Mouse (Mus musculus) thymus, adult 2 months (tissue): ENCODE data around the gene Samd4b. TPM values are rescaled to one million over a fixed set of nuclear protein-coding genes. Genes with fewer than 3 reads are reported as not detected.

Experiments used
- DNase-seq: peaks from one replicate; pipeline ENCODE4 v3.0.0; 2021
- H3K27ac ChIP-seq: fragments of 200-500 bp; 2 replicates; pipeline ENCODE4 v1.5.1; 2012; ENCODE audit warnings: low read length, control low read depth; ENCODE audit not compliant: control insufficient read depth, insufficient read depth
- H3K27me3 ChIP-seq: fragments of 200-500 bp; 2 replicates; pipeline ENCODE4 v1.6.1; 2012; ENCODE audit warnings: mild to moderate bottlenecking, low read length, moderate library complexity, mixed read lengths; ENCODE audit not compliant: control insufficient read depth, insufficient read depth
- H3K36me3 ChIP-seq: fragments of 200-500 bp; 2 replicates; pipeline ENCODE4 v1.6.1; 2012; ENCODE audit warnings: mild to moderate bottlenecking, low read length, moderate library complexity; ENCODE audit not compliant: control insufficient read depth, insufficient read depth
- H3K4me1 ChIP-seq: fragments of 200-500 bp; replicated peaks from 2 replicates; pipeline ENCODE4 v1.6.1; 2012; ENCODE audit warnings: low read length; ENCODE audit not compliant: control insufficient read depth, insufficient read depth
- H3K4me3 ChIP-seq: fragments of 200-500 bp; 2 replicates; pipeline ENCODE4 v1.5.1; 2012; ENCODE audit warnings: mild to moderate bottlenecking, low read length, control low read depth, moderate library complexity; ENCODE audit not compliant: control insufficient read depth, insufficient read depth
- CTCF ChIP-seq: fragments of 200-500 bp; IDR thresholded peaks from 2 replicates; pipeline ENCODE4 v1.5.1; 2012; ENCODE audit warnings: mild to moderate bottlenecking, control low read depth, low read length, moderate library complexity, borderline replicate concordance; ENCODE audit not compliant: control insufficient read depth, poor library complexity, insufficient read depth; ENCODE audit errors: extremely low read depth
- POLR2A ChIP-seq: fragments of 200-500 bp; IDR thresholded peaks from 2 replicates; pipeline ENCODE4 v1.6.1; 2012; ENCODE audit warnings: mild to moderate bottlenecking, low read length, control low read depth, moderate library complexity; ENCODE audit not compliant: control insufficient read depth, poor library complexity, insufficient read depth; ENCODE audit errors: extremely low read depth
- WGBS: fragments of 180-500 bp; shearing (Covaris S2); methylation state at CpG from one replicate; pipeline ENCODE4 v1.1.7; 2018; 5-methylcytosine and 5-hydroxymethylcytosine counted together
- polyA plus RNA-seq: library from polyadenylated mRNA; depleted of rRNA; stranded (reverse); fragments of >200 nt; gene quantifications from 2 replicates; pipeline ENCODE4 v1.2.3, GENCODE M21; 2012

Samd4b gene
- polyA plus RNA-seq, 1 experiment, result 118 TPM

DNA sequence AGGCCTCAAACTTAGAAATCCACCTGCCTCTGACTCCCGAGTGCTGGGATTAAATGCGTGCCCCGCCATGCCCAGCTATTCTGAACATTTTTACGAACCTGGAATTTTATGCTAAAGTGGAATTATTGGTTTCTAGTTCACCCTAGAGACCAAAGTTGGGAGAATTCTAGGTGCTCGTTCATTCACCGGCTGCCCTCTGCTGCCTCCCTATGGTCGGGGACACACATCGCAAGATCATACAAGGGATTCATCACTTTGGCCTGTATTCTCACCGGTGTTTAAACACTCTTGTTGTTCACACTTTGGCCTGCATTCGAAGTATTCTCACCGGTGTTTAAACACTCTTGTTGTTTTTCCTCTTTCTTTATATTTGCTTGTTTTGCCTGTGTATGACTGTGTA lies 3.1 kb upstream of the Samd4b start:
- no peaks in the 10 kb centered on the region for H3K36me3 ChIP-seq
- H3K27ac ChIP-seq, result no peak overlapping the region
- DNase-seq, result peak; percentile 82
- peaks cover 13% of the 10 kb centered on the region for H3K4me1 ChIP-seq
- H3K4me3 ChIP-seq, result no peak overlapping the region
- TF ChIP-seq CTCF (no peak), POLR2A (no peak)
- no peaks in the 10 kb centered on the region for H3K27me3 ChIP-seq
- WGBS, result 5% methylated on average over 11 of the region's 11 CpGs

GRCm38 (mm10) chr7:28598951-28599350 lies 1.0 kb upstream of the Samd4b start:
- no peaks in the 10 kb centered on the region for H3K27me3 ChIP-seq
- TF ChIP-seq CTCF (no peak), POLR2A (no peak)
- H3K4me3 ChIP-seq, result no peak overlapping the region
- H3K4me1 ChIP-seq, result peaks cover 13% of the 10 kb centered on the region
- no peak overlapping the region for H3K27ac ChIP-seq
- DNase-seq, result no peak
- WGBS, result 79% methylated on average over 2 of the region's 2 CpGs
- no peaks in the 10 kb centered on the region for H3K36me3 ChIP-seq

DNA sequence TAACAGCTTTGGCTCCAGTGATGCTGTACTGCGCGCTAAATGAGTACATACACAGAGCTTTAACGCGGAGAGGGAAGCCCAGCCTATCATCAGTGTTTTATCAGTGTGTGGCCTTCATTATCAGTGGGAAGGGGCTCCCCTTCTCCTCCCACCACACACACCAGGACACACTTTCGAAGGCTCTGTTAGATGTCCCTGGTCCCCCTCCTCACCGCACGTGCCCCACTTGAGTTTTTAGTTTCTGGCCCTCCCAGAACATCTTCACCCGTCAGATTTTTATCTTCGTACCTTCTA lies 720 bp downstream of the Samd4b start:
- Histone ChIP-seq H3K27me3 (no peaks in the 10 kb centered on the region), H3K4me1 (peaks cover 13% of the 10 kb centered on the region), H3K36me3 (no peaks in the 10 kb centered on the region), H3K4me3 (peak overlapping the region; percentile 70), H3K27ac (no peak overlapping the region)
- WGBS, result 36% methylated on average over 9 of the region's 9 CpGs
- TF ChIP-seq CTCF (no peak), POLR2A (no peak)
- DNase-seq, result no peak

DNA sequence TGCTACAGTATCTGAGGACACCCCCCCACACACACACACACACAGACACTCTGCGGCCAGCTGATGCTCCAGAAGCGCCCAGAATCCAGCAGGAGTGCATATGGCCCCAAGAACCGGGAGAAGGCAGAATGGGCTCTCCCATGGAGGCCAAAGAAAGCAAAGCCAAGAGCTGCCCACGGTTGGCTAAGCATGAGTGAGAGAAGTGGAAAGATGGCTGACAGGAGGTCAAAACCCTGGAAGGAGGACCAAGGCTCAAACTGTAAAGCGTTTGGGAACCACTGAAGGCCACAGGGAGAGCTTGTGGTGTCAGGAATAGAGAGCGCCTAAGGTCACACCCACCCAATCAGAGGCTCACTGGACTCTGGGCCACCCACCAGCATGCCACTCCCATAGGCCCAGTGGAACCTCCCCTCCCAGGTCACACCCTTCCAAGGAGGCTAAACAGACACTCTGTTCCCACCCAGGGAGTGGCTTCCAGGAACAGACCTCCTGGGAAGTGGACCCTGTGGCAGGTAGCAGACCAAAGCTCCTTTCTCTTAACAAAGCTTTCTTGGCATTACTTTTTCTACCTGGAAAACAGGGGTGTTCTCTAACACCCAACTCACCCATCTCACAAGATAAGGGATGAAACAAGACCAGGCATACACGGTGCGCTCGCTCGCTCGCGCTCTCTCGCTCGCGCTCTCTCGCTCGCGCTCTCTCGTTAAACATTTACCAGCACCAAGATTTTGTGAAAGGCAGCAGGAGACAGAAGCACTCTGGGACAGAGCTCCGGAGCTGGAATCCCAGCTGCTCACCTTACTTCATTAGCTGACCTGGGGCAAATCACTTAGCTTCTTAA lies 1.3 kb downstream of the Samd4b start:
- no peaks in the 10 kb centered on the region for H3K36me3 ChIP-seq
- WGBS, result 91% methylated on average over 20 of the region's 20 CpGs
- no peak for DNase-seq
- no peak for TF ChIP-seq POLR2A
- H3K4me1 ChIP-seq, result peaks cover 13% of the 10 kb centered on the region
- no peak overlapping the region for H3K27ac ChIP-seq
- no peaks in the 10 kb centered on the region for H3K27me3 ChIP-seq
- no peak overlapping the region for H3K4me3 ChIP-seq

DNA sequence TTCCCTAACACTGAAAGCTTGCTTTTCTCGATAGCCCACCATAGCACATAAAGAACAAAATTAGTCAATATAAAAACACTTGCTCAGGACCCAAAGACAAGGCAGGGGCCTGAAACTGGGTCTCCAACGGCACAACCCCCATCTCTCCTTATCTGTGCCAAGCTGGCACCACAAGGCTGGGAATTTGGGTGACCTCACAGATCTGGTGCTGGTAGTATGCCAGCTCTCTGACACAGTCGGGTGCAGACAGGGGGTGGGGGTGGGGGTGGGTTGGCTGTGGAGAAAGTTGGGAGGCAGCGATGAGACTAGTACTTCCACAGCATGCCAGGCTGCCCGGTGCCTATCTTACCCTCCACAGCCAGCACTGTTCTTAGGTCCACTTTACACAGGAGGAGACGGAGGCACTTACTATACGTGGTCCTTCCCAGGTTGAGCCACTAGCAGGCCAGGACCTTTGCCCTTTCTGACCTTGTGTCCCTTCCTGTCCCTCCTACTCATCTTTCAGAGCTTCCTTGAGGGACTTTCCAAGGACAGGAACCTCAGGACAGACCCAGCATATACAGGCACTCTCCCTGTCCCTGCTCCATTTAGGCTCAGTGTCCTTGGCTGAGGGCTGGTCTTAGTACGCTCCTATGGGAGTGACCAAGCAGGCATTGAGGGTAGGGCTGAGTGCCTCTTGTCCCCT lies 2.1 kb downstream of the Samd4b start:
- peaks cover 13% of the 10 kb centered on the region for H3K4me1 ChIP-seq
- no peak for DNase-seq
- WGBS, result 95% methylated on average over 8 of the region's 8 CpGs

DNA sequence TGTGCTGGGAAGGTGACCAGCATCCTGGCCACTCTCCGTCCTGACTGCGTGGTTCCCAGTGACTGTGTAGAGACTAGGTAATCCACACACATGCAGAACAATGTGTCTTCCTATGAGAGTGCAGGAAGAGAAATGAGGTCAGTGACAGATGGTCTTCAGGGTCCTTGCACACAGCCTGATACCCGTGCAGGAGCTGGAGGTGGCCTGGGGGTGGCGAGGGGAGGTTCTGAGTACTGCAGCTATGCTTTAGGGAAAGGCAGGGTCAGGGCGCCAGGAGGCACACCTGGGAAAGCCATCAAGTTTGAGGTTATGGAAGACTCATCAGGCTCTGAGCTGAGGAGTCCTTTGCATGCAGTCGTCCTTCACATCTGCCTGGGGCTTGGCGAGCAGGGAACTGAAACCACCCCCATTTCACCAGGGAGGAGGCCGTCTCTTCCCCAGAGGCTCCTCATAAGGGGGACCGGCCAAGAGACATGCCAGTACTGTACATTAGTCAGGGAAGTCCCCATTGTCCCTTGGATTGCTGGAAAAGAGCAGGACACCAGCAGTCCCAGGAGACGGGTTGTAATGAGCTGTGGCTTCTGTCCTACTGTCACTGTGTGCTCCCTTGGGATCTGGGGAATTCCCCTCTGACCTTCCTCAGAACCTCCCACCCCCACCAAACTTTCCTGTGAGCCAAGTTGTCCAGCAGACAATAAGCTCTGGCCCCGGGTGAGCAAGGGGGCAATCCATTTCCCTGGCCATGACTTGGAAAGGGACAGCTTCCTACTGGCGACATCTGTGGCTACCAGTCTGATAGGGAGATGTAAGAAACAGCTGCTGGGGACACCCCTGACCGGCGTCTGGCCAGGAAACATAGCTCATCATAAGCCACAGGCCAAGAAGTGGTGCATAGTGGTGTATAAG lies 4.5 kb downstream of the Samd4b start:
- TF ChIP-seq POLR2A (no peak), CTCF (no peak)
- no peaks in the 10 kb centered on the region for H3K27me3 ChIP-seq
- no peak for DNase-seq
- no peaks in the 10 kb centered on the region for H3K36me3 ChIP-seq
- peaks cover 14% of the 10 kb centered on the region for H3K4me1 ChIP-seq
- 75% methylated on average over 14 of the region's 14 CpGs for WGBS
- no peak overlapping the region for H3K4me3 ChIP-seq
- no peak overlapping the region for H3K27ac ChIP-seq

More for the DNA sequence above, 2.1 kb downstream of the Samd4b start:
- no peak overlapping the region for H3K4me3 ChIP-seq
- no peaks in the 10 kb centered on the region for H3K36me3 ChIP-seq
- H3K27ac ChIP-seq, result no peak overlapping the region
- H3K27me3 ChIP-seq, result no peaks in the 10 kb centered on the region
- no peak for TF ChIP-seq POLR2A

DNA sequence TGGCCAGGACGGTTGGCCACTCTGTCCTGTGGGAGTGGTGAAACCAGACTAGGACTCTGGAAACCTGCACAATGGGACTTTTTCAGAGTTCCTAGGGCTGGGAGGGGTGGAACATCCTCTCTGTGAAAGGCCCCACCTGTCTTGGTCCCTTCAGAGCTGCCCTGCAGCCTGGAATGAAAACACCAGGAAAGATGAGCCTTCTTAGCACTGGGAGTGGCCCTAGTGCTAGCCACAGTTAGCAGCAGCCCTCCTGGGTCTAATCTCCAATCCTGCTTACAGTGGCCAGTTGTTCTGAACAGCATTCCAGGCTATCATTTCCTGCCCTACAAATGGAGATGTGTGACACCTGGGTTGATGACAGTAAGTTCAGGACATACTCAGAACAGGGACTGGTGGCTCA lies 6.1 kb downstream of the Samd4b start:
- no peak overlapping the region for H3K4me3 ChIP-seq
- H3K27ac ChIP-seq, result no peak overlapping the region
- no peaks in the 10 kb centered on the region for H3K36me3 ChIP-seq
- no peaks in the 10 kb centered on the region for H3K27me3 ChIP-seq
- DNase-seq, result no peak
- WGBS, result 83% methylated on average over 1 of the region's 1 CpGs
- TF ChIP-seq CTCF, result no peak
- TF ChIP-seq POLR2A, result no peak
- H3K4me1 ChIP-seq, result peaks cover 16% of the 10 kb centered on the region
